Mouse (Mus musculus) c-Kit-negative CD71-positive TER-119-positive erythroid progenitor cells, embryonic 14.5 days (primary cell): ENCODE results near the gene Pde6h.
"Not testable (repeated sequence)": the region's sequence is repeated elsewhere in the genome, so short reads cannot be mapped to it uniquely, and the experiment has no call there.

Source experiments
- DNase-seq: peaks from one replicate; pipeline ENCODE4 v3.0.0-alpha.2; 2013; ENCODE audit warnings: low read depth, low spot score

Gene Pde6h

GRCm38 (mm10) chr6:136939326-136940187 lies 15.9 kb downstream of the Pde6h start:
- DNase-seq, result no peak

DNA sequence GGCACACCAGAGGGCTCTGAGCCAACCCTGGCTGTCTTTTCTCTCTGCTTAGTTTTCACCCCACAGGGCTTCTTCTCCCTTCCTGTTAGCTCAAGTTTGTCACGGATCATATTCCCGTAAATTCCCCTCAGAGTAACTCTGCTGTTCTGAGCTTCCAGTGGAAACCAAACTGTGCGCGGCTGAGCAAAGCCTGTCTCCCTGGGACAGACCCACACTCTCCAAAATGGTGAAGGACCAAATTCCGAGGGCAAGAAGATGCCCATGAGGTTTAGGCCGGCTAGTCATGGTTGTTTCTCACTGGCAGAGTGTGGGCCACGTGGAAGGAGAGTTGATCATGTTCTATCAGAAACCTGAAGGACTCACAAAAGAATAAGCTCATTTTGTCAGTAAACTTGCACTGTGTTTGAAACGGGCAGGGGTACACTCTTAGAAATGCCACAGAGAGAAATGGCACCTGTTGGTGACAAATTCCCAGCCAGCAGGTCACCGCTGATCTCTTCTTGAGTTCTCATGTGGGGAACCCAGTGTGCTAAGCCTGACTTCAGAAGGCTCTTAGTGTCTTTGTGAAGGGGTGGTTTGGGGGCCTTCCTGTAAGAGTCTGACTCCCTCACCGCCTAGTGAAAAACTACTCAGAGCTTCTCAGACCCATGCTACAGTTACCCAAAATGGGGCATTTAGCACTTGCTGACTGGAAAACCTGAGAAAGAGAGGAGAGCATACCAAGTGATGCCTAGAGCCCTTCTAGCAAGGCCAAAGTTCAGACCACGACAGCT lies 16.7 kb downstream of the Pde6h start:
- DNase-seq, result no peak

GRCm38 (mm10) chr6:136941051-136942021 lies 17.7 kb downstream of the Pde6h start, which contains the start of gene Arhgdib:
Gene Arhgdib (minus strand): TSS chr6:136941899.
- DNase-seq, result no peak

- no peak for DNase-seq
Measured at GRCm38 (mm10) chr6:136942280-136942679, 18.6 kb downstream of the Pde6h start.

GRCm38 (mm10) chr6:136943392-136943791 lies 19.8 kb downstream of the Pde6h start:
- DNase-seq, result no peak

DNA sequence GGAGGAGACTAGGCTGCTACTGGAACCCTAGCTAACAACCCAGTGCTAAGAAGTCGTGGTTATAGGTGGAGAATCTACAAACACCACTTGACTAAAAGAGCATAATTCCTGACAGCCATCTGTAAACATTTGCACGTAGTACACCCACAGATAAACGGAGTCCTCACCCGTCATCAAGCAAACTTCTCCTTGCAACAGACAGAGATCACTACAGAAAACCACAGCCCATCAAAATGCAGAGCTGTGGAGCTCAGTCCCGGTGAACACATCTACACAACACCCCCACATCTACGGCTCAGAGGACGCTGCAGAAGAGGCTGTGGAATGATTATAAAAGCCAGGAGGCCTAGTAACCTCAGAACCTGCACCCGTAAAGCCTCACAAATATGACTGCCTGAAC lies 20.9 kb downstream of the Pde6h start:
- DNase-seq, result no peak

GRCm38 (mm10) chr6:136946241-136946640 lies 22.6 kb downstream of the Pde6h start:
- DNase-seq, result no peak

DNA sequence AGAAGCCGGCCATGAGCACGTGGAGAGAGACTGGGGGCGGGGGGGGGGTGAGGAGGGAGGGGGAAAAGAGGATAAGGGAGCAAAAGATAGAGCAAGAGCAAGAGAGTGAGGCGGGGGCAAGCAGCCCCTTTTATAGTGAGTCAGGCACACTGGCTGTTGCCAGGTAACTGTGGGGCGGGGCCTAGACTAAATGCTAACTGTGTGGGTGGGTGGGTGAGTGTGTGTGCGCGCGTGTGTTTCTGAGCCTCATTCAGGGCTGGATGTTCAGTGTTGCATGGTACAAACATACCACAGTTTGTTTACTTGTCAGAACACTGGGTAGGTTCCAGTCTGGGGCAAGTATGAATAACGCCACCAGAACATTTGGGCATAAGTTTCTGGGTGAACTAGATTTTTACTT lies 23.3 kb downstream of the Pde6h start:
- DNase-seq, result no peak

GRCm38 (mm10) chr6:136947716-136948115 lies 24.1 kb downstream of the Pde6h start:
- DNase-seq, result no peak

DNA sequence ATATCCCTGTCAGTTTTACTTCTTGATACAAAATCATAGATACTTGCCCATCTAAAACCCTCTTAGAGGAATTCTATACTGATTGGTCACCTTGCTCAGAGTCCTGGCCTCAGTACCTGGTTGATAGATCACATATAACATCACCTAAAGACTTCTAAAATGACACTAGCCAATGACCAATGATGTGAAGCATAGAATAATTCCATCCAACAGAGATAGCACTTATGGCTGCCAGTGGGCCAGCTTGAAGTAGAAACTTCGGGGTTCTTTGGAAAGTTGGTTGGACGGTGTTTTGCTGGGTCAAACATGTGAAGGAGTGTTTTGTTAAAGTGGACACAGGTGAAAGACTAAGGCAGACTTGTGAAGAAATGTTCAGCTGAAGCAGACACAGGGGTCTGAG lies 26.5 kb downstream of the Pde6h start:
- no peak for DNase-seq

DNA sequence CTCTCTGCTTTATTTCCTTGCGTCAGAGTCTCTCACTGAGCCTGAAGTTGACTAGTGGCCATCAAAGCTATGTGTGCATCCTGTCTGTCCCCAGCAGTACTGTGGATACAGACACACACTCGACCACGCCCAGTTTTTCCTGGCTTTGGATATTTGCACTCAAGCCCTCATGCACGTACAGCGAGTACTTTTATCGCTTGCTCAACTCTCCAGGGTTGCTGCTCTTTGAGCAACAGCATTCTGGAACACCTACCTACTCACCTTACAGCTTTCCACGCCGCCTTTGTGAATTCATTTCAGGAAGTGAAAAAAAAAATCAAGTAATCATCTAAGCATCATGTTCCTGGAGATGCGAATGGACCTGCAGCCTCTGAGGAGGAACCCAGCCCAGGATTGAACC lies 29.3 kb downstream of the Pde6h start:
- DNase-seq, result no peak

GRCm38 (mm10) chr6:136954192-136954591 lies 30.6 kb downstream of the Pde6h start:
- DNase-seq, result no peak

DNA sequence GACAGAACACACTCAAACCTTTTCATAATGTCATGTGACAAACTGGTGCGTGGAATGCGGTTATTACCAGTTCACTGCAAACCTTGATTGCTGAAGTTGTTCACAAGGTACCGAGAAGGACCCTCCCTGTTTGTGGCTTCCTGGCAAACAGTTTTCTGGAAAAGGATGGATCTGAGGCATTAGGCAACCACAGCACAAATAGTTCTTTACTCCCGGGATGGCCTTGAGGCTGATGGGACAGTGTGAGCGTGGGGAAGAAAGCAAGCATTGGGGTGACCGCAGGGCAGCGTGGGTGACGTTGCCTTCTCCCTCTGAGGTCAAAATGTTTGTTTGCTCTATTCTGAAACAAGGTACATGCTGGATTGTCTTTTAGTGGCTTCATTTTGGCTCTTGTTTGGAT lies 31.1 kb downstream of the Pde6h start:
- DNase-seq, result no peak

DNA sequence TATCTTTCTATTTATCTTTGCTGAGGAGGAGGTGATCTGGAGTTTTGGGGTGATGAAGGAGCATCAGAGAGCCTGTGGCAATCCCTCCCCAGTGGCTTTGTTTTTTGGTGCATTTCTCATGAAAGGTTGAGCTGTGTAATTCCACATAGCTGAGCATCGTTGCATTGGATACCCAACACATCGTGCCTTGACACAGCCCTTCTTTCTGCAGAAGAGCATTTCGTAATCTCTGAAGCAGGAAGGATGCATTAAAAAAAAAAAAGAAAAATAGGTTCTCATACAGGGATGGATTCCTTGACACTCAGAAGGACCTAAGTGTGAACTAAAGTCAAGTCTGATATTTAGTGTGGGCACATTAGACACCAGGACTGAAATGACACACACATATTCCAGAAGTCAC lies 31.6 kb downstream of the Pde6h start:
- DNase-seq, result no peak

DNA sequence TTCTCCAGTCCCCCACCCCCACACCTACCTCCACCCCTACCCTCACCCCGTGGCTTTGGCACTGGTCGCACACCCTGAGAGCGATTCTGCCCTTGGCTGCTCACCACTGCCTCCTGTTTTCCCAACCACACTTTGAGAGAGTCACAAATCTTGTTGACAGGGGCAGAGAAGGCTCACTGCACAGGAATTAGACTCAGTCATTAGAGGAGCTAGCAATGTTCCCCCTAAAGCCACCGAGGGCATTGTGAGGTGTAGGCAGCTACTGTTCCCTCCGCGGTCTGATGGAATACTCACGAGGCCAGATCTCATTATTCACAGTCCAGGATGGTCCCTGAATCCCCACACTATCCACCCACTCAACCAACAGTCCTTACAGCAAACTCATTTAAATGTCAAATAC lies 33.4 kb downstream of the Pde6h start:
- no peak for DNase-seq

- DNase-seq, result no peak
Measured at GRCm38 (mm10) chr6:136959131-136959530, 35.5 kb downstream of the Pde6h start.

GRCm38 (mm10) chr6:136962957-136963356 lies 39.3 kb downstream of the Pde6h start:
- no peak for DNase-seq

- DNase-seq, result no peak
Measured at GRCm38 (mm10) chr6:136964609-136965510, 41.2 kb downstream of the Pde6h start.

- DNase-seq, result no peak
Measured at GRCm38 (mm10) chr6:136965912-136966311, 42.3 kb downstream of the Pde6h start.

- no peak for DNase-seq
Measured at GRCm38 (mm10) chr6:136967466-136967865, 43.8 kb downstream of the Pde6h start.

GRCm38 (mm10) chr6:136968877-136969276 lies 45.2 kb downstream of the Pde6h start:
- not testable (repeated sequence) for DNase-seq
